Mouse (Mus musculus) stomach, embryonic 14.5 days (tissue): ENCODE data around the gene Adgrg1. TPM values are rescaled to one million over a fixed set of nuclear protein-coding genes. Genes with fewer than 3 reads are reported as not detected.

ENCODE experiments used
- ATAC-seq: fragments of 200-750 bp; cut with Nextera tagmentation; 2 replicates; pipeline ENCODE4 v1.8.0; 2017; ENCODE audit warnings: low read depth, moderate TSS enrichment; ENCODE audit not compliant: insufficient number of reproducible peaks, insufficient read depth, low FRiP score
- H3K27ac ChIP-seq: fragments of 300-500 bp; sonication (generic); 2 replicates; pipeline ENCODE4 v1.5.1; 2014; ENCODE audit warnings: mild to moderate bottlenecking, low read length, moderate library complexity, mixed read lengths
- H3K27me3 ChIP-seq: fragments of 300-500 bp; sonication (generic); 2 replicates; pipeline ENCODE4 v1.6.1; 2014; ENCODE audit warnings: low read length, control low read depth, mixed read lengths; ENCODE audit not compliant: control insufficient read depth, insufficient read depth
- H3K36me3 ChIP-seq: fragments of 300-500 bp; sonication (generic); 2 replicates; pipeline ENCODE4 v1.6.1; 2014; ENCODE audit warnings: mild to moderate bottlenecking, control low read depth, low read length, moderate library complexity, mixed read lengths; ENCODE audit not compliant: control insufficient read depth, insufficient read depth
- H3K4me1 ChIP-seq: fragments of 300-500 bp; sonication (generic); 2 replicates; pipeline ENCODE4 v1.6.1; 2014; ENCODE audit warnings: low read length, control low read depth, mixed read lengths; ENCODE audit not compliant: control insufficient read depth, insufficient read depth
- H3K4me2 ChIP-seq: fragments of 300-500 bp; sonication (generic); replicated peaks from 2 replicates; pipeline ENCODE4 v1.6.1; 2014; ENCODE audit warnings: low read depth, low read length, control low read depth
- H3K4me3 ChIP-seq: fragments of 300-500 bp; sonication (generic); 2 replicates; pipeline ENCODE4 v1.5.1; 2014; ENCODE audit warnings: low read depth, low read length, control low read depth
- H3K9ac ChIP-seq: fragments of 300-500 bp; sonication (generic); replicated peaks from 2 replicates; pipeline ENCODE4 v1.6.1; 2014; ENCODE audit warnings: low read depth, mild to moderate bottlenecking, control low read depth, low read length, moderate library complexity, mixed read lengths
- H3K9me3 ChIP-seq: fragments of 300-500 bp; sonication (generic); 2 replicates; pipeline ENCODE4 v1.6.1; 2016; ENCODE audit warnings: low read depth, low read length, control low read depth; ENCODE audit not compliant: control insufficient read depth
- WGBS: fragments of 180-500 bp; shearing (Covaris S2); extraction: QIAGEN DNeasy Blood & Tissue Kit; methylation state at CpG from one replicate; pipeline ENCODE4 v1.1.7; 2014; 5-methylcytosine and 5-hydroxymethylcytosine counted together
- polyA plus RNA-seq: library from polyadenylated mRNA; unstranded; fragments of >200 nt; fragmentation: Nextera tagmentation; extraction: Ambion mirVana; gene quantifications from 2 replicates; pipeline ENCODE4 v1.2.1, GENCODE M21; 2014

The Adgrg1 gene
- polyA plus RNA-seq, 1 experiment from 2014 or later: 43.8 TPM

- Histone ChIP-seq H3K27ac (no peak overlapping the region), H3K4me2 (no peak overlapping the region), H3K27me3 (no peaks in the 10 kb centered on the region), H3K9me3 (no peaks in the 10 kb centered on the region), H3K4me3 (no peak overlapping the region), H3K9ac (no peak overlapping the region), H3K4me1 (no peaks in the 10 kb centered on the region), H3K36me3 (no peaks in the 10 kb centered on the region)
- no peak for ATAC-seq
- 59% methylated on average over 6 of the region's 6 CpGs for WGBS
Observed at GRCm38 (mm10) chr8:95059812-95060533, 85.4 kb downstream of the Adgrg1 start.

Other genes starting within 250 kb of the Adgrg1 start
- not detected in 2 replicates for gene Ccl22, start 229.2 kb upstream of the Adgrg1 start, polyA plus RNA-seq
- gene Cx3cl1, start 202.7 kb upstream of the Adgrg1 start, polyA plus RNA-seq: 7.4 and 11.1 TPM in 2 replicates
- gene Ccl17, start 164.3 kb upstream of the Adgrg1 start, polyA plus RNA-seq: 0.56 TPM in 1 of 2 replicates, not detected in the other
- gene Coq9, start 136.4 kb upstream of the Adgrg1 start, polyA plus RNA-seq: 73.2 and 80.4 TPM in 2 replicates
- gene Ciapin1, start 136.4 kb upstream of the Adgrg1 start, polyA plus RNA-seq: 90.0 and 96.2 TPM in 2 replicates
- gene Polr2c, start 117.3 kb upstream of the Adgrg1 start, polyA plus RNA-seq: 150 and 159 TPM in 2 replicates
- gene Dok4, start 98.4 kb upstream of the Adgrg1 start, polyA plus RNA-seq: 17.2 and 19.9 TPM in 2 replicates
- 29.9 and 32.3 TPM in 2 replicates for gene Ccdc102a, start 56.7 kb upstream of the Adgrg1 start, polyA plus RNA-seq
- 0.25 and 0.36 TPM in 2 replicates for gene Adgrg5, start 51.1 kb upstream of the Adgrg1 start, polyA plus RNA-seq
- gene Adgrg3, start 42.9 kb downstream of the Adgrg1 start, polyA plus RNA-seq: 3.8 and 4.5 TPM in 2 replicates
- gene Drc7, start 80.4 kb downstream of the Adgrg1 start, polyA plus RNA-seq: not detected in 2 replicates
- gene Katnb1, start 106.4 kb downstream of the Adgrg1 start, polyA plus RNA-seq: 17.9 and 21.1 TPM in 2 replicates
- gene Kifc3, start 228.1 kb downstream of the Adgrg1 start, polyA plus RNA-seq: 9.3 and 12.3 TPM in 2 replicates